Mouse (Mus musculus): ENCODE measurements at regions not wholly inside any gene's neighbourhood (a gene's known extent, or its start where the extent isn't known, plus 50 kb on each side); places are given as distances from the start of the nearest gene placed in this dataset.

GRCm38 (mm10) chr19:15617233-15617915 lies 329.8 kb downstream of the Psat1 start:
- peak; percentile 37 to 62 for DNase-seq

- DNase-seq, result no peak
These were observed 332.2 kb downstream of the Psat1 start for GRCm38 (mm10) chr19:15614648-15615561.

- no peak for DNase-seq
These were observed 335.9 kb downstream of the Psat1 start for GRCm38 (mm10) chr19:15611137-15611758.

- no peak for DNase-seq
These were observed 340.7 kb downstream of the Psat1 start for GRCm38 (mm10) chr19:15606440-15606839.

GRCm38 (mm10) chr19:15592821-15593220 lies 354.3 kb downstream of the Psat1 start:
- DNase-seq, result no peak

- no peak for DNase-seq
These were observed 363.1 kb downstream of the Psat1 start for GRCm38 (mm10) chr19:15583782-15584693.

- DNase-seq, result no peak
These were observed 363.9 kb downstream of the Psat1 start for GRCm38 (mm10) chr19:15583106-15583781.

GRCm38 (mm10) chr19:15571204-15571603 lies 375.9 kb downstream of the Psat1 start:
- DNase-seq, result no peak

GRCm38 (mm10) chr19:15561511-15561910 lies 385.6 kb downstream of the Psat1 start:
- no peak for DNase-seq

- no peak for DNase-seq
These were observed 393.2 kb downstream of the Psat1 start for GRCm38 (mm10) chr19:15553953-15554352.

GRCm38 (mm10) chr19:15517853-15518252 lies 429.3 kb downstream of the Psat1 start:
- no peak for DNase-seq

- DNase-seq, result no peak
These were observed 430.4 kb downstream of the Psat1 start for GRCm38 (mm10) chr19:15516566-15517305.

GRCm38 (mm10) chr19:15513197-15513596 lies 433.9 kb downstream of the Psat1 start:
- no peak for DNase-seq

GRCm38 (mm10) chr19:15510395-15510794 lies 436.7 kb downstream of the Psat1 start:
- no peak for DNase-seq

GRCm38 (mm10) chr19:15502985-15503354 lies 444.2 kb downstream of the Psat1 start:
- DNase-seq, result no peak

- DNase-seq, result no peak
These were observed 444.7 kb downstream of the Psat1 start for GRCm38 (mm10) chr19:15502315-15502984.

GRCm38 (mm10) chr19:15495532-15495931 lies 451.6 kb downstream of the Psat1 start:
- no peak for DNase-seq

- DNase-seq, result no peak
These were observed 459.6 kb downstream of the Psat1 start for GRCm38 (mm10) chr19:15487576-15487975.

- no peak for DNase-seq
These were observed 465.5 kb downstream of the Psat1 start for GRCm38 (mm10) chr19:15481605-15482004.

- no peak for DNase-seq
These were observed 477.6 kb downstream of the Psat1 start for GRCm38 (mm10) chr19:15469541-15469940.

- no peak for DNase-seq
These were observed 480.4 kb downstream of the Psat1 start for GRCm38 (mm10) chr19:15466713-15467112.

All from kidney, postnatal 25 days (tissue).